8 mouse cellular contexts compared by ENCODE assay signal in the genomic region with DNA sequence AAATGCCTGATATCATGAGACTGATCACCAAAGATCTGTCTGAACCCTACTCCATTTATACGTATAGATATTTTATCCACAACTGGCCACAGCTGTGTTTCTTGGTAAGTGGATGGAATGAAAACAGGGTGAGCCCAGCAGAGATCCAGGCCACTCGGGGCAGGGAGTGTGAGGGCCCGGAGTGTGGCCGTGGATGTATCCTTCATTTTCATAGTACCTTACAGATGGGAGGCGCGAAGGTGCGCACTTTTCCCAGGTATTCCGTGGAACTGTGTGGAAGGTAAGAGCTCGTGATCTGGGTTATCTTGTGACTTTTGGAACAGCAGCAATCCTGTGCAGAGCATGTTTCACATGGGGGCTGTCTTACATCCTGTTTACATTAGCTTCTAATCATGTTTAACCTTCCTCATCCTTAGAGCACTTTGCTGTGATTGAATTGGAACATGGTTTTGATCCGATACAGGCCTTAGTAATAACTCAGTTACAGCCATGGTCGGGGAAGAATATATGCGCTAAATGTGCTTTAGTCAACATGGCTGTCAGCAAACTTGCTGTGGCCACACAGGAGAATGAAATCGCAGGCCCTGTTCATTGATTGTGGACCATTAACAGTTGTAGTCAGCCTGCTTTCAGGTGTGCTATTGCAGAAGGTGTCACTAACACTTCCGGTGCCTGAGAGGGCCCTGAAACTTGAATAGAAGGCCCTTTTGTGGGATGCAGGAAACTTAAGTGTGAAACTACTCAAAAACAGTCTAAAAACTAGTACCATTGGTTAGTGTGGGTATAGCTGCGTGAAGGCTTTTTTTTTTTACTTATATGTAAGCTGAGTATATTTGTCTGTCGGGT. TPM values are rescaled to one million over a fixed set of nuclear protein-coding genes. Genes with fewer than 3 reads are reported as not detected.
DNase-seq lines count a peak whose midpoint lies in the region; ATAC-seq and TF ChIP-seq lines count a peak whose summit lies in the region.

No protein-coding gene starts in this region.

- peak overlapping the region; percentile 87 for H3K4me2 ChIP-seq in forebrain, postnatal 0 days (ENCODE audit: low read depth)
- H3K4me2 ChIP-seq in limb, embryonic 13.5 days (replicated peaks), result peak overlapping the region; percentile 96

- 12% methylated on average over 16 of the region's 16 CpGs for WGBS in liver, adult 2 months
- WGBS in forebrain, postnatal 0 days, result 58% methylated on average over 16 of the region's 16 CpGs
- 43% methylated on average over 16 of the region's 16 CpGs for WGBS in limb, embryonic 13.5 days
- 32% methylated on average over 16 of the region's 16 CpGs for WGBS in olfactory bulb, adult 2 months

- no peak for TF ChIP-seq POLR2A in liver, adult 2 months (IDR thresholded peaks at IDR 0.05; ENCODE audit: extremely low read depth, insufficient read depth, low read length)
- TF ChIP-seq POLR2A in olfactory bulb, adult 2 months (IDR thresholded peaks at IDR 0.05; ENCODE audit: insufficient read depth, low read depth, low read length), result no peak

- no peaks in the 10 kb centered on the region for H3K9me3 ChIP-seq in forebrain, postnatal 0 days (ENCODE audit: low read length)
- H3K9me3 ChIP-seq in limb, embryonic 13.5 days, result no peaks in the 10 kb centered on the region

- H3K4me1 ChIP-seq in liver, adult 2 months (ENCODE audit: control insufficient read depth, insufficient read depth, low read length), result peaks cover 19% of the 10 kb centered on the region
- H3K4me1 ChIP-seq in forebrain, postnatal 0 days (ENCODE audit: insufficient read depth), result peaks cover 15% of the 10 kb centered on the region
- H3K4me1 ChIP-seq in limb, embryonic 13.5 days, result peaks cover 26% of the 10 kb centered on the region
- H3K4me1 ChIP-seq in olfactory bulb, adult 2 months (ENCODE audit: control insufficient read depth, insufficient read depth, low read length), result peaks cover 5% of the 10 kb centered on the region

- H3K9ac ChIP-seq in liver, adult 2 months (ENCODE audit: low read depth, low read length), result peak overlapping the region; percentile 99
- peak overlapping the region; percentile 88 for H3K9ac ChIP-seq in forebrain, postnatal 0 days
- H3K9ac ChIP-seq in limb, embryonic 13.5 days, result peak overlapping the region; percentile 97

- H3K27me3 ChIP-seq in liver, adult 2 months (ENCODE audit: control insufficient read depth, insufficient read depth, low read length), result no peaks in the 10 kb centered on the region
- no peaks in the 10 kb centered on the region for H3K27me3 ChIP-seq in forebrain, postnatal 0 days (ENCODE audit: insufficient read depth, low read length)
- H3K27me3 ChIP-seq in limb, embryonic 13.5 days, result no peaks in the 10 kb centered on the region

- peak; percentile 34 for DNase-seq in liver, adult 2 months (ENCODE audit: extremely low read depth, low read depth, low spot score)
- no peak for DNase-seq in liver
- no peak for DNase-seq in forebrain, postnatal 0 days
- DNase-seq in urinary bladder, postnatal 4 days (ENCODE audit: low spot score in 2 of 2), result no peak
- DNase-seq in adrenal gland, adult 8-10 months, result no peak

- ATAC-seq in activated CD4-positive, CD25-positive, alpha-beta regulatory T cell, adult 4 months, result peak; percentile 9
- no peak for ATAC-seq in forebrain, postnatal 0 days
- ATAC-seq in limb, embryonic 13.5 days (ENCODE audit: low FRiP score, low read depth), result no peak

- H3K36me3 ChIP-seq in liver, adult 2 months (ENCODE audit: control insufficient read depth, insufficient read depth, low read length), result peaks cover 9% of the 10 kb centered on the region
- no peaks in the 10 kb centered on the region for H3K36me3 ChIP-seq in forebrain, postnatal 0 days (ENCODE audit: insufficient read depth)
- peaks cover 3% of the 10 kb centered on the region; the same call in 1 of the 2 replicates for H3K36me3 ChIP-seq in limb, embryonic 13.5 days

- H3K4me3 ChIP-seq in liver, adult 2 months (ENCODE audit: insufficient read depth, low read depth, low read length), result peak overlapping the region; percentile 100
- H3K4me3 ChIP-seq in forebrain, postnatal 0 days (ENCODE audit: low read depth, low read length), result peak overlapping the region; percentile 91
- peak overlapping the region; percentile 97 for H3K4me3 ChIP-seq in limb, embryonic 13.5 days
- H3K4me3 ChIP-seq in olfactory bulb, adult 2 months (ENCODE audit: insufficient read depth, low read depth, low read length), result peak overlapping the region; percentile 66

- peaks cover 28% of the 10 kb centered on the region for H3K79me2 ChIP-seq in liver, adult 2 months (ENCODE audit: control insufficient read depth, insufficient read depth, low read length)

- H3K27ac ChIP-seq in liver, adult 2 months (replicated peaks; ENCODE audit: insufficient read depth, low read depth, low read length), result peak overlapping the region; percentile 76
- no peak overlapping the region for H3K27ac ChIP-seq in forebrain, postnatal 0 days (ENCODE audit: low read depth, low read length)
- H3K27ac ChIP-seq in limb, embryonic 13.5 days, result no peak overlapping the region
- no peak overlapping the region for H3K27ac ChIP-seq in olfactory bulb, adult 2 months (ENCODE audit: insufficient read depth, low read depth, low read length)

- TF ChIP-seq CTCF in liver, adult 2 months (IDR thresholded peaks at IDR 0.05; ENCODE audit: low read depth, low read length), result no peak
- no peak for TF ChIP-seq CTCF in forebrain, postnatal 0 days (IDR thresholded peaks at IDR 0.05; ENCODE audit: low read depth)
- no peak for TF ChIP-seq CTCF in olfactory bulb, adult 2 months (IDR thresholded peaks at IDR 0.05; ENCODE audit: insufficient read depth, low read depth, low read length)

RNA-seq across cellular contexts. Expression of a gene that starts 1.5 kb away (rescaled TPM):
- 15.9 and 16.1 TPM in 2 replicates for total RNA-seq in liver, adult 2 months (2014; rRNA removed)
- 6.7 and 6.8 TPM in 2 replicates for polyA plus RNA-seq in liver, adult 2 months (2012; rRNA removed)
- polyA plus RNA-seq in activated CD4-positive, CD25-positive, alpha-beta regulatory T cell, adult 4 months (2017; shearing (Covaris generic)), result 1 to 10 TPM; 6.7 to 9.4 TPM
- 38.9 and 56.9 TPM in 2 replicates for total RNA-seq in forebrain, postnatal 0 days (2014; rRNA removed)
- 6.9 and 10.1 TPM in 2 replicates for polyA plus RNA-seq in forebrain, postnatal 0 days (2015; fragmentation: Nextera tagmentation; extraction: Ambion mirVana)
- polyA plus RNA-seq in limb, embryonic 13.5 days (2015; fragmentation: Nextera tagmentation; extraction: Ambion mirVana), result 9.8 and 10.3 TPM in 2 replicates
- polyA plus RNA-seq in olfactory bulb, adult 2 months (2012; ENCODE audit: insufficient read depth, insufficient read length, low replicate concordance, missing spikeins), result not detected in 2 replicates
- 10 to 100 TPM; 26.0 to 26.6 (median 26.5) TPM for total RNA-seq in adrenal gland, adult 8-10 months (2022)
